Mouse (Mus musculus) liver, embryonic 14.5 days (tissue): ENCODE measurements around the gene Gm49711. TPM values are rescaled to one million over a fixed set of nuclear protein-coding genes. Genes with fewer than 3 reads are reported as not detected.

ENCODE experiments used
- ATAC-seq: fragments of 200-750 bp; cut with Nextera tagmentation; 2 replicates; pipeline ENCODE4 v1.8.0; 2017; ENCODE audit warnings: moderate number of reproducible peaks, mild to moderate bottlenecking, moderate library complexity; ENCODE audit not compliant: insufficient read depth
- DNase-seq, 3 experiments: peaks; one replicate each; pipeline ENCODE4 v3.0.0-alpha.2; 2012 to 2013; ENCODE audit warnings: low read depth in 3 of 3, low spot score in 3 of 3
- H3K27ac ChIP-seq: fragments of 300-500 bp; sonication (generic); 2 replicates; pipeline ENCODE4 v1.5.1; 2014; ENCODE audit warnings: moderate library complexity, mild to moderate bottlenecking, control low read depth, inconsistent platforms
- H3K27me3 ChIP-seq: fragments of 300-500 bp; sonication (generic); 2 replicates; pipeline ENCODE4 v1.6.1; 2014; ENCODE audit warnings: mild to moderate bottlenecking, low read length, moderate library complexity; ENCODE audit not compliant: control insufficient read depth, insufficient read depth
- H3K36me3 ChIP-seq: fragments of 300-500 bp; sonication (generic); replicated peaks from 2 replicates; pipeline ENCODE4 v1.6.1; 2014; ENCODE audit warnings: low read depth; ENCODE audit not compliant: control insufficient read depth, insufficient read depth
- H3K4me1 ChIP-seq, 2 experiments: fragments of 200-500 bp in 1 of 2; fragments of 300-500 bp in 1 of 2; sonication (generic) in 1 of 2; replicated peaks; 2 replicates each; pipeline ENCODE4 v1.6.1; 2012 to 2014; ENCODE audit warnings: antibody characterized with exemption in 1 of 2, inconsistent platforms in 1 of 2, low read length in 1 of 2; ENCODE audit not compliant: control insufficient read depth in 2 of 2, insufficient read depth in 2 of 2
- H3K4me2 ChIP-seq: fragments of 300-500 bp; sonication (generic); 2 replicates; pipeline ENCODE4 v1.6.1; 2014; ENCODE audit warnings: low read depth, mild to moderate bottlenecking, control low read depth, moderate library complexity
- H3K4me3 ChIP-seq, 2 experiments: fragments of 200-500 bp in 1 of 2; fragments of 300-500 bp in 1 of 2; sonication (generic) in 1 of 2; 2 replicates each; pipeline ENCODE4 v1.5.1; 2012 to 2014; ENCODE audit warnings: low read depth in 2 of 2, low read length in 2 of 2, mild to moderate bottlenecking in 2 of 2, control low read depth in 1 of 2, inconsistent platforms in 1 of 2, moderate library complexity in 1 of 2; ENCODE audit not compliant: insufficient read depth in 1 of 2
- H3K9ac ChIP-seq: fragments of 300-500 bp; sonication (generic); replicated peaks from 2 replicates; pipeline ENCODE4 v1.6.1; 2014; ENCODE audit warnings: mild to moderate bottlenecking, control low read depth, moderate library complexity
- H3K9me3 ChIP-seq: fragments of 300-500 bp; sonication (generic); 2 replicates; pipeline ENCODE4 v1.6.1; 2016; ENCODE audit warnings: low read length, mixed read lengths; ENCODE audit not compliant: control insufficient read depth
- CTCF ChIP-seq: IDR thresholded peaks from 2 replicates; pipeline ENCODE4 v1.5.1; 2016; ENCODE audit warnings: antibody characterized with exemption, low read depth, control low read depth
- EP300 ChIP-seq: IDR thresholded peaks from 2 replicates; pipeline ENCODE4 v1.6.1; 2016; ENCODE audit warnings: antibody characterized with exemption, low read depth
- WGBS: fragments of 180-500 bp; shearing (Covaris S2); extraction: QIAGEN DNeasy Blood & Tissue Kit; methylation state at CpG from one replicate; pipeline ENCODE4 v1.1.7; 2014; ENCODE audit not compliant: insufficient replicate concordance; 5-methylcytosine and 5-hydroxymethylcytosine counted together
- polyA plus RNA-seq, 2 experiments: library from polyadenylated mRNA; depleted of rRNA in 1 of 2; stranded (reverse) in 1 of 2; unstranded in 1 of 2; fragments of >200 nt; fragmentation: Nextera tagmentation in 1 of 2; extraction: Ambion mirVana in 1 of 2; gene quantifications; 2 replicates each; pipeline versions ENCODE4 v1.2.1 to v1.2.3; 2012 to 2014

Gm49711 gene
- polyA plus RNA-seq, 2 experiments: not detected

DNA sequence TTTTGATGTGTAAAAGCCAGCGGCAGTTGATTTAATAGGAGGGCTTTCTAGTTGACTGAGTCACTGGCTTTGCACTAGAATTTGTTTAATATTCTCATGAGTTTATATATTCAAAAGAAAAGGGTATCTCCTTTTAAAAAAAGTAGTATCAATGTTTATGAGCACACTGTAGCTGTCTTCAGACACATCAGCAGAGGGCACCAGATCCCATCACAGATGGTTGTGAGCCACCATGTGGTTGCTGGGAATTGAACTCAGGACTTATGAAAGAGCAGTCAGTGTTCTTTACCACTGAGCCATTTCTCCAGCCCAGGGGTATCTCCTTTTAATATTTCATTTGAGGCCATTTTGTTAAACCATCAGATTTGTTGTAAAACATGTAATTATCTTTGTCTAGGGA lies 4.7 kb downstream of the Gm49711 start:
- Histone ChIP-seq H3K9ac (no peak overlapping the region), H3K27me3 (no peaks in the 10 kb centered on the region), H3K4me1 (no peaks in the 10 kb centered on the region; a peak in 1 of 4 replicates), H3K4me3 (no peak overlapping the region), H3K9me3 (no peaks in the 10 kb centered on the region), H3K4me2 (no peak overlapping the region), H3K27ac (no peak overlapping the region), H3K36me3 (peaks cover 2% of the 10 kb centered on the region)
- ATAC-seq (no peak), DNase-seq (no peak)
- TF ChIP-seq CTCF (no peak), EP300 (no peak)
- WGBS: 91% methylated on average over 1 of the region's 1 CpGs

DNA sequence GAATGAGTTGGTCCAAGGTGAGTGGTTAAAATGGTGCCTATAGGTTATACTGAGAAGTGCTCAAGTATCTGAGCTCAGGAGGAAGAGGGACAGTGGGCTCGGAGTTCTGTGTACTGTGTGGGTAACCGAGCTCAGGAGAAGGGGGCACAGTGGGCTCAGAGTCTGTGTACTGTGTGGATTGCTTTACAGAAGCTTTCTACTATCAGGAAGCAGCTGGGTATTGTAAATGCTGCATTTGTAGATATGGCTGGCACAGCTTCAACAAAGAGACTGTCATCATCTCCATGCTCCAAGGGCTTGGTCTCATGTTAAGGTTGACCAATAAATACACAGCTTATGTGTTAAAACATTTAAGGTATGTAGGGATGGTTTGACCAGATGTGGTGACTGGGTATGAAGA lies 6.7 kb downstream of the Gm49711 start:
- H3K36me3 ChIP-seq: peaks cover 2% of the 10 kb centered on the region
- H3K4me1 ChIP-seq: no peaks in the 10 kb centered on the region; a peak in 1 of 4 replicates
- no peak overlapping the region for H3K4me3 ChIP-seq
- WGBS: 54% methylated on average over 2 of the region's 2 CpGs
- DNase-seq (no peak), ATAC-seq (no peak)
- TF ChIP-seq CTCF: no peak
- no peak for TF ChIP-seq EP300
- no peak overlapping the region for H3K27ac ChIP-seq
- no peaks in the 10 kb centered on the region for H3K27me3 ChIP-seq
- no peaks in the 10 kb centered on the region for H3K9me3 ChIP-seq
- H3K9ac ChIP-seq: no peak overlapping the region
- no peak overlapping the region for H3K4me2 ChIP-seq

DNA sequence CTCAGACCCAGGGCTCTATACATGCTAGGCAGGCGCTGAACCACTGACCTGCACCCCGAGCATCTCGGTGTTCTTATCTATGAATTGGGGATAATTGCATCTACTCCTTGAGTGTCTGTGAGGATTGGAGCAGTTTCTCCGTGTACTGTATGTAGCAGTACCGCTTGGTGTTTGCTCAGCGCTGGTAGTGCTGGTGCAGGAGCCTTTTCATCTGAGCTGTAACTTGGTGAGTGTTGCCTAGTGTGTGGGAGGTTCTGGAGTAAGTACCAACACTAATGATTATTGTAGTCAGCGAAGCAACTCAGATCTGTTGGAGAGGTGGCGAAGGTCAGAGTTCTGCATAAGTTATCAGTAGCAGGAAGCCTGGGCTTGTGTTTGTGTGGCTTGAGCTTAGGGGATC lies 12.2 kb downstream of the Gm49711 start:
- DNase-seq: no peak
- Histone ChIP-seq H3K27ac (no peak overlapping the region), H3K4me3 (no peak overlapping the region), H3K36me3 (no peaks in the 10 kb centered on the region; the same call in 1 of the 2 replicates), H3K4me1 (no peaks in the 10 kb centered on the region), H3K4me2 (no peak overlapping the region), H3K9me3 (no peaks in the 10 kb centered on the region), H3K9ac (no peak overlapping the region), H3K27me3 (no peaks in the 10 kb centered on the region)
- ATAC-seq: no peak
- TF ChIP-seq CTCF (no peak), EP300 (no peak)
- 76% methylated on average over 8 of the region's 8 CpGs for WGBS

DNA sequence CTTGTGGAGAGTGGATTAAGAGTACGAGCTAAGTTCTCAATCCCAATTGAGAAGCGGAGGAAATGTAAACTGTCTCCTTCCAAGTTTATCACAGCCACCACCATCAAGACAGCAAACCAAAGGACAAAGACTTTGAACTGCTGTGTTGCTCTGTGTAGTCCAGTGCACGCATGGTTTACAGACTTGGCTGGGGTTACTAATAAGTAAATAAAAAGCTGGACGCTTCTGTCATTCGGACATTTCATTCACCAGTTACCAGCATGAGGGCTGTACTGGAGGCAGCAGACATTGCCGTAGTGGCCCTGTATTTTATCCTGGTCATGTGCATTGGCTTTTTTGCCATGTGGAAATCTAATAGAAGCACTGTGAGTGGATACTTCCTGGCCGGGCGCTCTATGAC lies 18.7 kb downstream of the Gm49711 start:
- Histone ChIP-seq H3K9ac (no peak overlapping the region), H3K4me2 (no peak overlapping the region), H3K4me3 (no peak overlapping the region), H3K4me1 (no peaks in the 10 kb centered on the region), H3K36me3 (no peaks in the 10 kb centered on the region; the same call in 1 of the 2 replicates), H3K27ac (no peak overlapping the region), H3K9me3 (no peaks in the 10 kb centered on the region), H3K27me3 (no peaks in the 10 kb centered on the region)
- DNase-seq (no peak), ATAC-seq (no peak)
- TF ChIP-seq CTCF: no peak
- no peak for TF ChIP-seq EP300
- 79% methylated on average over 8 of the region's 8 CpGs for WGBS

DNA sequence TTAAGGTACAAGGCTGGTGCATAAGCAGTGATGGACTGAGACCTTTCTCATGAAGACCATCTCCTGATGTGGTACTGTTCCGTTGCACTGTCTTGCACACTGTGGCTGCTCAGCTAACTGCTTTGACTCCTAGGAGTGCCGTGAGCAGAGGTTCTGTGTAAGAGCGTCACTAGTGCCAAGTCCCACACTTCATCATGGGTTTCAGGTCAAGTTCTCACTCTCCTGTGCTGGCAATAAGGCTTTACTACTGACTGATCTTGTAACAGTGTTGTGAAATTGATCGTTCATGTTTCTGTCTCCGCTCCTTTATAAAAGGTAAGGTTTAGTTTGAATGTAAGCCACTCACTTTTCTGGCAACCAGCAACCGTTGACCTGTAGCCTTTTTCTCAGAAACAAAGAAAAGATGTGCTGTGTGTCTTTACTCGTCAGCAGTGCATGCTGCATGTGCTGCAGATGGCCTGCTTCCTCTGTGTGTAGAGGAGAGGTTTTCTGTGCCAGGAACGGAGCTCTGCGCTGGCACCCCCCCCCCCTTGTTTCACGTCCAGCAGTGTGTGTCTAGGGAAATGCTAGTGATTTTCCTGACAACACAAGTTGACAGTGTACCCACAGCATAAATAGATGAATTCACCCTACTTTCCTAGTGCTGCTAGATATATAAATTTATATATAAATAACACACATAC lies 25.8 kb downstream of the Gm49711 start:
- 80% methylated on average over 10 of the region's 10 CpGs for WGBS
- Histone ChIP-seq H3K27me3 (no peaks in the 10 kb centered on the region), H3K27ac (no peak overlapping the region), H3K4me3 (no peak overlapping the region), H3K4me1 (no peaks in the 10 kb centered on the region), H3K9me3 (no peaks in the 10 kb centered on the region), H3K36me3 (no peaks in the 10 kb centered on the region), H3K9ac (no peak overlapping the region), H3K4me2 (no peak overlapping the region)
- TF ChIP-seq EP300 (no peak), CTCF (no peak)
- no peak for DNase-seq
- ATAC-seq: no peak
